Mouse (Mus musculus): ENCODE data around the gene Uvrag. TPM values are rescaled to one million over a fixed set of nuclear protein-coding genes. Genes with fewer than 3 reads are reported as not detected.

Uvrag gene
- total and polyA plus RNA-seq, 3 experiments: 15.0 to 19.5 TPM; not detected in 1

DNA sequence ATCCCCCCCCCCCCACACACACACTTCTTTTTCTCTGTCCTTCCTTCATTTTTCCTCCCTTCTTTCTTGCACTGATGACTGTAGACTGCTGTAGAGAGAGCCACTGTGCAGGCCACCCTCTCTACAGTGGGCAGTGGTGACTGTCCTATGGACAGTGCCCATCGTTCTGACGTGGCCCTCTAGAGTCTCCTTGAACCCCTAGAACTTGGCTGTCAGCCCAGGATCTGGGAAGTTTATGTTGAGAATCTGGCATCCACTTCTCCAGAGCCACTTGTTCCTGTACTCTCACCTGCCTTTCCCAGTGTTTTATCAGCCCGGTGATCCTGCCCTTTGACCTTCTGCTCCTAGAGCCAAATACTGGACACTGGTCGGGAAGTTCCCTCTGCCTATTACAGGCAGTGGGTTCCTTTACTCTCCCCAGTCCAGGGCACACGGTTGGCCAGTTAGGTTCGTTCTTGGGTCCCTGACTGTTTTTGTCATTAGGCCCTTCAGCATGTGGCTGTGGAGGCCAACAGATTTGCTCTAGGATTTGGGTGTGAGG lies 266.5 kb downstream of the Uvrag start:
- DNase-seq (ENCODE audit: low read depth, low spot score): no peak
- TF ChIP-seq GATA1 (IDR thresholded peaks at IDR 0.05; ENCODE audit: low read depth, low read length) (no peak), TBP (IDR thresholded peaks at IDR 0.05; ENCODE audit: low read depth, low read length) (no peak), MAFK (IDR thresholded peaks at IDR 0.05; ENCODE audit: borderline replicate concordance, low read depth, low read length) (no peak), SMC3 (IDR thresholded peaks at IDR 0.05; ENCODE audit: low read depth, low read length) (no peak), ZNF384 (IDR thresholded peaks at IDR 0.05; ENCODE audit: low read depth, low read length) (no peak), CTCF (IDR thresholded peaks at IDR 0.05 in 2 of 3, conservative IDR thresholded peaks at IDR 0.05 in 1 of 3; ENCODE audit: control insufficient read depth in 1 of 3, insufficient read depth in 1 of 3, low read depth in 2 of 3, low read length in 3 of 3, poor library complexity in 1 of 3, severe bottlenecking in 1 of 3) (no peak), MEF2A (IDR thresholded peaks at IDR 0.05; ENCODE audit: extremely low read depth, insufficient replicate concordance, low read depth, low read length, poor library complexity, severe bottlenecking) (no peak), MYC (IDR thresholded peaks at IDR 0.05; ENCODE audit: low read depth, low read length) (no peak), MXI1 (IDR thresholded peaks at IDR 0.05; ENCODE audit: low read depth, low read length) (no peak), MAZ (IDR thresholded peaks at IDR 0.05; ENCODE audit: low read depth, low read length) (no peak), MAX (IDR thresholded peaks at IDR 0.05; ENCODE audit: low read length) (no peak), NRF1 (IDR thresholded peaks at IDR 0.05; ENCODE audit: insufficient read depth, low read depth, low read length, poor library complexity, severe bottlenecking) (no peak)

DNA sequence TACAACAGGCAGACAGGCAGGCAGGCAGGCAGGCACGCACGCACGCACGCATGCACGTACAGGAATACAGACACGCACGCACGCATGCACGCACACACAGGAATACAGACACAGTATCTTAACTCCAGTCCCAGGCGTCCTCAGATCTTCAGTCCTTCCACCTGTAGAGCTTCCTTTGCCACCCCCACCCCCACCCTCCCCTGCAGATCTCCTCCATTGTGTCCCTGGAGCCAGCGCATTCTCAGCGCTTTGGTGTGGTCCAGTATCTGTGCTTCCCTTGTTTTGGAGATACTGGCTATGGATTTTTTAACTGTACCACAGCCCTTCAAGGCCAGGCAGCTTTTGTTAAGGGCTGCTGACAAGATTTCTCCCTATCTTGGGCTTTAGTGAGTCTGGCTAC lies 267.6 kb downstream of the Uvrag start:
- DNase-seq (ENCODE audit: low read depth, low spot score): no peak
- Histone ChIP-seq H3K36me3 (ENCODE audit: control insufficient read depth in 1 of 2, insufficient read depth in 2 of 2, low read length in 2 of 2) (peaks cover 0 to 2% of the 10 kb centered on the region in 2 experiments; a peak in 1 of 4 replicates), H3K4me1 (ENCODE audit: control insufficient read depth in 1 of 2, insufficient read depth in 2 of 2, low read length in 2 of 2) (peaks cover 0 to 10% of the 10 kb centered on the region in 2 experiments; a peak in 2 of 4 replicates), H3K27ac (ENCODE audit: control insufficient read depth, low read depth, low read length) (no peak overlapping the region), H3K4me3 (ENCODE audit: control insufficient read depth in 1 of 2, insufficient read depth in 1 of 2, low read depth in 2 of 2, low read length in 2 of 2) (no peak overlapping the region), H3K9ac (ENCODE audit: control insufficient read depth, low read depth, low read length, poor library complexity, severe bottlenecking) (no peak overlapping the region), H3K27me3 (ENCODE audit: control insufficient read depth in 1 of 2, insufficient read depth in 2 of 2, low read length in 2 of 2) (no peaks in the 10 kb centered on the region; a peak in 1 of 4 replicates), H3K79me2 (ENCODE audit: control insufficient read depth, insufficient read depth, low read length, poor library complexity) (no peaks in the 10 kb centered on the region), H3K9me3 (replicated peaks; ENCODE audit: insufficient read depth, low read length) (no peaks in the 10 kb centered on the region)
- TF ChIP-seq MXI1 (IDR thresholded peaks at IDR 0.05; ENCODE audit: low read depth, low read length) (no peak), JUND (IDR thresholded peaks at IDR 0.05; ENCODE audit: low read depth, low read length) (no peak), ZNF384 (IDR thresholded peaks at IDR 0.05; ENCODE audit: low read depth, low read length) (no peak), NELFE (IDR thresholded peaks at IDR 0.05; ENCODE audit: low read depth, low read length) (no peak), USF2 (IDR thresholded peaks at IDR 0.05; ENCODE audit: borderline replicate concordance in 1 of 2, insufficient read depth in 1 of 2, low read depth in 1 of 2, low read length in 2 of 2) (no peak), MYC (IDR thresholded peaks at IDR 0.05; ENCODE audit: low read depth, low read length) (no peak), MAX (IDR thresholded peaks at IDR 0.05; ENCODE audit: low read length) (no peak)

More for the DNA sequence above, 266.5 kb downstream of the Uvrag start:
- Histone ChIP-seq H3K9ac (ENCODE audit: control insufficient read depth, low read depth, low read length, poor library complexity, severe bottlenecking) (no peak overlapping the region), H3K9me3 (replicated peaks; ENCODE audit: insufficient read depth, low read length) (no peaks in the 10 kb centered on the region), H3K36me3 (ENCODE audit: control insufficient read depth in 1 of 2, insufficient read depth in 2 of 2, low read length in 2 of 2) (no peaks in the 10 kb centered on the region), H3K79me2 (ENCODE audit: control insufficient read depth, insufficient read depth, low read length, poor library complexity) (no peaks in the 10 kb centered on the region), H3K27ac (ENCODE audit: control insufficient read depth, low read depth, low read length) (no peak overlapping the region), H3K4me1 (ENCODE audit: control insufficient read depth in 1 of 2, insufficient read depth in 2 of 2, low read length in 2 of 2) (no peaks in the 10 kb centered on the region; a peak in 1 of 4 replicates), H3K27me3 (ENCODE audit: control insufficient read depth in 1 of 2, insufficient read depth in 2 of 2, low read length in 2 of 2) (no peaks in the 10 kb centered on the region; a peak in 1 of 4 replicates), H3K4me3 (ENCODE audit: control insufficient read depth in 1 of 2, insufficient read depth in 1 of 2, low read depth in 2 of 2, low read length in 2 of 2) (no peak overlapping the region)
